Mouse (Mus musculus): ENCODE results near the gene Zyg11a. TPM values are rescaled to one million over a fixed set of nuclear protein-coding genes. Genes with fewer than 3 reads are reported as not detected.
"Not testable (repeated sequence)": the region's sequence is repeated elsewhere in the genome, so short reads cannot be mapped to it uniquely, and the experiment has no call there.

Gene Zyg11a
- total RNA-seq, 2 experiments from 2014 or later, result 1.0 to 2.8 TPM

GRCm38 (mm10) chr4:108144880-108145279, 73.0 kb downstream of the Zyg11a start, which contains the start of gene Scp2:
Gene Scp2 (minus strand): TSS chr4:108144998.
- DNase-seq, result no peak

- no peak for DNase-seq
Measured at GRCm38 (mm10) chr4:108143778-108144177, 74.1 kb downstream of the Zyg11a start.

DNA sequence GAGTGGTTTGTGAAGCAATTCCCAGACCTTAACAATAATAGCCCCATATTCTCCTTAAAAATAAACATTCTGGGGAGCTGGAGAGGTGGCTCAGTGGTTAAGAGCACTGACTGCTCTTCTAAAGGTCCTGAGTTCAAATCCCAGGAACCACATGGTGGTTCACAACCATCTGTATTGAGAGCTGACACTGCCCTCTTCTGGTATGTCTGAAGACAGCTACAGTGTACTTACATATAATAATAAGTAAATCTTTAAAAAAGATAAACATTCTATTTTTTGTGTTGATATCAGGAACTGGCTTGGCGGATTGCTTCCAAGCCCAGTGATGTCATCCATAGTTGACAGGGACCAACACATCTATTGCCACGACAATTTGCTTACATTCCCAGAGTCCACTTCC, 74.7 kb downstream of the Zyg11a start:
- not testable (repeated sequence) for DNase-seq

- peak; percentile 53 to 54 for DNase-seq
Measured at GRCm38 (mm10) chr4:108136938-108137337, 80.9 kb downstream of the Zyg11a start.

Other genes starting within 250 kb of the Zyg11a start
- gene Slc1a7, start 249.7 kb downstream of the Zyg11a start, total RNA-seq (2021), result under 1 TPM; 0.30 to 0.43 TPM
- gene Podn, start 121.6 kb downstream of the Zyg11a start, total RNA-seq (2021), result 1 to 10 TPM; 8.2 to 9.9 TPM
- 100 to 1,000 TPM; 321 to 364 TPM for gene Scp2, start 73.0 kb downstream of the Zyg11a start, total RNA-seq (2021)
- gene Echdc2, start 52.6 kb downstream of the Zyg11a start, total RNA-seq (2021), result 10 to 100 TPM; 25.9 to 26.4 TPM
- 10 to 100 TPM; 32.6 to 50.0 TPM for gene Zyg11b, start 83.0 kb upstream of the Zyg11a start, total RNA-seq (2021)
- 10 to 100 TPM; 39.0 to 46.7 TPM for gene Coa7, start 110.1 kb upstream of the Zyg11a start, total RNA-seq (2021)
- 1 to 10 TPM; 3.6 to 7.8 TPM for gene Shisal2a, start 165.3 kb upstream of the Zyg11a start, total RNA-seq (2021)
- gene Gpx7, start 188.9 kb upstream of the Zyg11a start, total RNA-seq (2021), result 10 to 100 TPM in 1 of 2 experiments, 1 to 10 TPM in 1; 7.9 to 11.1 TPM
- 10 to 100 TPM; 28.7 to 37.8 TPM for gene Tut4, start 241.4 kb upstream of the Zyg11a start, total RNA-seq (2021)

All from adrenal gland, postnatal 36 days (tissue).